Mouse (Mus musculus) liver, embryonic 11.5 days (tissue): ENCODE data around the gene Fam208b. TPM values are rescaled to one million over a fixed set of nuclear protein-coding genes. Genes with fewer than 3 reads are reported as not detected.
"Not testable (repeated sequence)": the region's sequence is repeated elsewhere in the genome, so short reads cannot be mapped to it uniquely, and the experiment has no call there.

ENCODE experiments used
- ATAC-seq: fragments of 200-750 bp; cut with Nextera tagmentation; replicated peaks from 2 replicates; pipeline ENCODE4 v1.8.0; 2017; ENCODE audit warnings: moderate number of reproducible peaks, mild to moderate bottlenecking, moderate TSS enrichment, moderate library complexity; ENCODE audit not compliant: low FRiP score
- DNase-seq: peaks from one replicate; pipeline ENCODE4 v3.0.0-alpha.2; 2017; ENCODE audit warnings: low spot score
- H3K27ac ChIP-seq: fragments of 300-500 bp; sonication (generic); 2 replicates; pipeline ENCODE4 v1.5.1; 2014; ENCODE audit warnings: mild to moderate bottlenecking, low read depth, low read length, control low read depth
- H3K27me3 ChIP-seq: fragments of 300-500 bp; sonication (generic); replicated peaks from 2 replicates; pipeline ENCODE4 v1.6.1; 2014; ENCODE audit warnings: low read length, mixed read lengths; ENCODE audit not compliant: control insufficient read depth, insufficient read depth
- H3K36me3 ChIP-seq: fragments of 300-500 bp; sonication (generic); 2 replicates; pipeline ENCODE4 v1.6.1; 2014; ENCODE audit warnings: mild to moderate bottlenecking, low read length, moderate library complexity, mixed read lengths; ENCODE audit not compliant: control insufficient read depth, insufficient read depth
- H3K4me1 ChIP-seq: fragments of 300-500 bp; sonication (generic); replicated peaks from 2 replicates; pipeline ENCODE4 v1.6.1; 2014; ENCODE audit warnings: low read length, mixed read lengths; ENCODE audit not compliant: control insufficient read depth, insufficient read depth
- H3K4me2 ChIP-seq: fragments of 300-500 bp; sonication (generic); 2 replicates; pipeline ENCODE4 v1.6.1; 2014; ENCODE audit warnings: mild to moderate bottlenecking, control low read depth, moderate library complexity
- H3K4me3 ChIP-seq: fragments of 300-500 bp; sonication (generic); 2 replicates; pipeline ENCODE4 v1.5.1; 2014; ENCODE audit warnings: low read depth, low read length, control low read depth
- H3K9ac ChIP-seq: fragments of 300-500 bp; sonication (generic); 2 replicates; pipeline ENCODE4 v1.6.1; 2014; ENCODE audit warnings: low read depth, low read length, control low read depth
- H3K9me3 ChIP-seq: fragments of 300-500 bp; sonication (generic); 2 replicates; pipeline ENCODE4 v1.6.1; 2016; ENCODE audit warnings: low read length, inconsistent platforms, mixed read lengths; ENCODE audit not compliant: control insufficient read depth
- WGBS: fragments of 180-500 bp; shearing (Covaris S2); extraction: QIAGEN DNeasy Blood & Tissue Kit; methylation state at CpG from one replicate; pipeline ENCODE4 v1.1.7; 2014; 5-methylcytosine and 5-hydroxymethylcytosine counted together
- polyA plus RNA-seq: library from polyadenylated mRNA; unstranded; fragments of >200 nt; fragmentation: Nextera tagmentation; extraction: Ambion mirVana; gene quantifications from 2 replicates; pipeline ENCODE4 v1.2.1, GENCODE M21; 2014

The Fam208b gene
- polyA plus RNA-seq, 1 experiment from 2014 or later, result 14.5 TPM

DNA sequence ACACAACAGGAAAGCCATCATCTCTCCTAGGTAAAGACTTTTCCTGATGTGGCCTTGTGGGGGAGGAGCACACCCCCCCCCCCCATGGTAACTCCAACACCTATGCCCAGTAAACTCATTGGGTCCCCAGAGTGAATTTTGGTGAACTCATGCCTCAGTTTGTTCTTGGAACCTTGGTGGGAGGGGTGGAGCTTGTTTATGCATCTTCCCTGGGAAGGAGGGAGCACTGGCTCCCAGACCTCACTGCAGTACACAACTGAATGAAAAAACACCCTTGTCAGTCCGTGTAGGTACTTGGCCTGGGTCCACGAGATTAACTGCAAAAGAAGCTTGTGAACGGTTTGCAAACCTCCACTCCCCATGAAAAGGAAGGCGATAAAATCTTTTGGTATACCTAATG is 78.5 kb downstream of the Fam208b start:
- no peak for ATAC-seq
- WGBS, result 56% methylated on average over 4 of the region's 4 CpGs
- H3K4me3 ChIP-seq, result no peak overlapping the region
- no peaks in the 10 kb centered on the region for H3K27me3 ChIP-seq
- no peaks in the 10 kb centered on the region for H3K4me1 ChIP-seq
- DNase-seq, result no peak
- H3K9ac ChIP-seq, result no peak overlapping the region
- no peak overlapping the region for H3K27ac ChIP-seq
- no peaks in the 10 kb centered on the region for H3K36me3 ChIP-seq
- no peak overlapping the region for H3K4me2 ChIP-seq
- H3K9me3 ChIP-seq, result no peaks in the 10 kb centered on the region

DNA sequence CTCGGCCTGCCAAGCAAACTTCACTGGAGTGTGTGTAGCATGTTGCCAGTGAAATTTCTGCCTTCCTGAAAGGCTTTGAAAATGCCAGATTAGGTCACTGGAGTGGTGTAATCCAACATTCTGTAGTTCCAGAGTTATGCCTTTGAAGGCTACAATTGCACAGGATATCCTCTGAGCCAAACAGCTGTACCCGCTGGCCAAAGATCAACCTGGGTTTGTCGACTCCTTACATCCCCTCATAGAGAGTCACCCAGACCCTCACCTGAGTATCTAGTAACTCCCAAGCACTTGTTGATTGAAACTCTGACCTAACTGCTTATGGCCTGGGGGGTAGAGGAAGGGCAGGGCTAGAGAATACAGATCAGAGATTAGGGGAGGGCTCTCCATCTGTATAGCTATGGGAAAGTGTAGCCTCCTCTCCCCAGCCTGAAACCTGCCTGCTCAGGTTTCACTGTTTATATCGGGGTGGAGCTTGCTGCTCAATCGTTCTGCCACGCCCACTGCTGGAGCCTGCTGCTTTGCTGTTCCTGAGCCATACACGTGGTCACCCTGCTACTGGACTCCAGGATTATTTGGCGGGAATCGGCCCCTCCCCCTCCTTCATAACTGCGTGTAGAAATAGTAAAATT is 79.1 kb downstream of the Fam208b start:
- no peaks in the 10 kb centered on the region for H3K27me3 ChIP-seq
- H3K9ac ChIP-seq, result no peak overlapping the region
- H3K27ac ChIP-seq, result no peak overlapping the region
- ATAC-seq (peak; percentile 55), DNase-seq (no peak)
- H3K4me1 ChIP-seq, result no peaks in the 10 kb centered on the region
- no peaks in the 10 kb centered on the region for H3K36me3 ChIP-seq
- no peaks in the 10 kb centered on the region for H3K9me3 ChIP-seq
- no peak overlapping the region for H3K4me3 ChIP-seq
- H3K4me2 ChIP-seq, result no peak overlapping the region
- 60% methylated on average over 10 of the region's 10 CpGs for WGBS

DNA sequence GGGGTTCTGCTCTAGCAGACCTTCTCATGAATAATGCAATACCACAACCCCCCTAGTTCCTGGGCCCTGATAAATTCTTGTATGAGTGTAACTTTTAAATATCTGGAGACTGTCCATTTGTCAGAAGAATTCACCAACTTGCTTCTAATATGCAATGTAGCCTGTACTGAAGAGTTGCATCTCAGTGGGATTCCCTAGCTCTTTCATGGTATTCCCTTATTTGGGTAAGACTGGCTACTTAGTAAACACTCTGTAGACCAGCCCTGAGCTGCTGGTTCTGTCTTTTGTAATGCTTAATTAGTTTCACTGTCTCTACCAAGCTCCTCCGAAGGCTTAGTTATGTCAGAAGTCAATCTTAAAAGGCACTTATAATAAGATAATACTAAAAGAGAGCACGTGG is 79.7 kb downstream of the Fam208b start:
- not testable (repeated sequence) for H3K27me3 ChIP-seq, H3K27ac ChIP-seq, H3K4me3 ChIP-seq, H3K36me3 ChIP-seq, H3K9ac ChIP-seq, H3K4me1 ChIP-seq, H3K9me3 ChIP-seq, ATAC-seq, H3K4me2 ChIP-seq, DNase-seq
- 74% methylated on average over 2 of the region's 2 CpGs for WGBS

DNA sequence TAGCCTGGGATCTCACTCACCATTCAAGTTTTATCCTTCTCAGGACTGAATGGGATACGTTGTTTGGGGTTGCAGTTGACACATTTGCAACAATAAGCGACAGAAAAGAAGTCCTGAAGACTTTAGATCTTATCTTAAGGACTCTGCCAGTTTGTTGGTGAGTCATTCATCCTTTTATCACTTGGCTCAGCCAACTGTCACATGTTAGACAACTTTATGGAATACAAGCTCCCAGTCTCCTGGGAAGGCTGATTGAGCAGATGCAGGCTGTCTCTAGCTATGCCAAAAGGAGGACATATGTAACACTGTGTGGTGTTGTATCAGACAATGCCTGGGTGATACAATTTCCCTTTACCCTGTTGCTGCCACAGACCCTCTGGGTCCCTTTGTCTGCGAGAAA is 80.5 kb downstream of the Fam208b start:
- Histone ChIP-seq H3K4me1 (no peaks in the 10 kb centered on the region), H3K36me3 (no peaks in the 10 kb centered on the region), H3K4me3 (no peak overlapping the region), H3K9me3 (no peaks in the 10 kb centered on the region), H3K27me3 (no peaks in the 10 kb centered on the region), H3K9ac (no peak overlapping the region), H3K27ac (no peak overlapping the region), H3K4me2 (no peak overlapping the region)
- DNase-seq (no peak), ATAC-seq (no peak)
- 65% methylated on average over 3 of the region's 3 CpGs for WGBS

DNA sequence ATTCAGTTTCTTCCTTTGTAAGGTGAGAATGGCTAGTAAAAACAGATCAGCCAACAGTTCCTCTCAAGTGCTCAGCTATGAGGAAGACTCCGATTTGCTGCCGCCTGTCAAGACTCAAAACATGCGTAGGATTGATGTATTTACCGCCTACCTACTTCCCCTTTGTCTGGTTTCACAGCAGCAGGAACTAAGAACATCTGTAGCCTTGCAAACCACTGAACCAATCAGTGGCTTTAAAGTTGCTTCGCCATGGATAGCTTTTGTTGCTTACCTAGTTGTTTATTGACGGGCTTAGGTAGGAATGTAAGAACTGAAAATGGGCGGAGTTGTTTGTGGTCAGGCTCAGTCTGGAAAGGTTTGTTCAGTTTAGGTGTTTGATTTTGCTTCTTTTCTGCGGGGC is 84.6 kb downstream of the Fam208b start:
- no peak overlapping the region for H3K27ac ChIP-seq
- H3K4me3 ChIP-seq, result no peak overlapping the region
- H3K9me3 ChIP-seq, result no peaks in the 10 kb centered on the region
- ATAC-seq (no peak), DNase-seq (no peak)
- H3K27me3 ChIP-seq, result no peaks in the 10 kb centered on the region
- no peaks in the 10 kb centered on the region for H3K4me1 ChIP-seq
- WGBS, result 52% methylated on average over 8 of the region's 8 CpGs
- H3K9ac ChIP-seq, result no peak overlapping the region
- no peak overlapping the region for H3K4me2 ChIP-seq
- H3K36me3 ChIP-seq, result no peaks in the 10 kb centered on the region

DNA sequence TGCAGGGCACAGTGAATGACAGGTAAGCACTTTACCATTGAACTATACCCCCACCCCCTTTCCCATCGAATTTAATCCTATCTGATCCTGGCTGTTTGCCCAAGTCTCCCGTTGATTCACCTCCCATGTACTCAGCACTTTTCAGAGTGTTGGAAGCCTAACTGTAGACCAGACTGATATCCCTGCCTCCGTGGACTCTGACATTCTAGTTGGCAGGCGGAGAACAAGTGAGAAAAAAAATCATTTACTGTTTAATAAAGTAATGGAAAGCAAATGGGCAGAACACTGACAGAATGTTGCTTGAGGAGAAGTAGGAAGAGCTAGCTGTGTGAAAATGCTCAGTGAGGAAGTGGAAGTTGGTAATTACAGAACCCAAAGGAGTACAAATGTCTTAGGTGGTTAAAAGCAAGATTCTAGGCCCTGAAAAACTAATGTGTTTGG is 85.3 kb downstream of the Fam208b start:
- no peak for ATAC-seq
- H3K4me3 ChIP-seq, result no peak overlapping the region
- DNase-seq, result no peak

DNA sequence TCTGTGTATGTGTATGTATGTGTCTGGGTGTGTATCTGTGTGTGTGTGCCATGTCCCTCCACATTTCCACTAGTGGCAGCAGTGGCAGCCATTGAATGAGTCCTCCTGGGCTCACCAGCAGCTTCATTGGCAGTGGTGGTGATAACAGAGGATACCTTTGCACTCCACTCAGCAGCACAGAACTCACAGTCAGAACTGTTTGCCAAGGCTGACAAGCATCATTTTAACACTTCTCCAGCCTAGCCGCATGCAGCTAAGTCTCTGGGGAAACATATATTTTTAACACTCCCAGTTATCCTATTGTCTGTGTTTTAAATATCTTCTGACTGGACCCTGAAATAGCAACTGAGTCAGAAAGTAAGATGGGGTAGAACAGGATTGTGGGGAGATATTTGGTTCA is 87.0 kb downstream of the Fam208b start:
- H3K27me3 ChIP-seq, result no peaks in the 10 kb centered on the region
- WGBS, result 88% methylated on average over 1 of the region's 1 CpGs
- no peaks in the 10 kb centered on the region for H3K9me3 ChIP-seq
- no peaks in the 10 kb centered on the region for H3K36me3 ChIP-seq
- DNase-seq (no peak), ATAC-seq (no peak)
- no peak overlapping the region for H3K27ac ChIP-seq
- H3K4me3 ChIP-seq, result no peak overlapping the region
- no peak overlapping the region for H3K9ac ChIP-seq
- no peak overlapping the region for H3K4me2 ChIP-seq
- no peaks in the 10 kb centered on the region for H3K4me1 ChIP-seq

More for the DNA sequence above, 85.3 kb downstream of the Fam208b start:
- no peaks in the 10 kb centered on the region for H3K9me3 ChIP-seq
- no peak overlapping the region for H3K4me2 ChIP-seq
- no peak overlapping the region for H3K9ac ChIP-seq
- H3K4me1 ChIP-seq, result no peaks in the 10 kb centered on the region
- no peaks in the 10 kb centered on the region for H3K27me3 ChIP-seq
- H3K27ac ChIP-seq, result no peak overlapping the region
- no peaks in the 10 kb centered on the region for H3K36me3 ChIP-seq
- 70% methylated on average over 4 of the region's 4 CpGs for WGBS

DNA sequence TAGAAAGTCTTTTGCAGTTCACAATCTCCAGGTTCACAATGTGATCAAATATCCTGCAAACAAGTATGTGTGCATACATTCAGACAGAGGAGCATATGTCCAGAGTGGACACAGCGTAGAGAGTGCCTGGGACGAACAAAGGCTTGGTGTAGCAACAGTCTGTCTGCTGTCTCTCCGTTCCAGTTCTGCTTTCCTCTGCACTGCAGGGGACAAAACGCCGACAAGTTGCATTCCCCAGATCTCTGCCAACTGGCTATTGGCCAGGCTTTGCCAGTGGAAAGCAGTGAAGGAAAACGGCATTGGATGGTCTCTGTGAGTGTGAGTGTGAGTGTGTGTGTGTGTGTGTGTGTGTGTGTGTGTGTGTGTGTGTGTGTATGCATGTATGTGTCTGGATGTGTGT is 87.4 kb downstream of the Fam208b start:
- WGBS, result 61% methylated on average over 6 of the region's 6 CpGs
- ATAC-seq, result no peak

DNA sequence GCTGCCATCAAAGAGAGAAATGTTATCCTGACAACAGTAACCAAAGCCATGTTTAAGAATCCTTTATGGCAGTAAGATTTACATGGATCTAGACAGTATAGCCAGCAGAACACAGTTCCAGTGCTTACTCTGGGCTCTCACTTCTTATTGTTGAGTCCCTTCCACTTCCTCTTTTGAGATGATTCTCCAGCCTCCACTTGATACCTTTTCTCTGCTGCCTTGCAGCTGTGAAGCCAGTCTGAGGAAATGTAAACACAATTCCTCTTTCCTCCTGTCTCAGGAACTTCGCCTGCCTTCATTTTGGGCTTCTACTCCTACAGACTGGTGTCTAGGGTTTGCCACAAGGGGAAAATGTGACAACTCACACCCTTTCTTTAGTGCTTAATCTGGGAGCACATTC is 90.9 kb downstream of the Fam208b start:
- not testable (repeated sequence) for H3K4me3 ChIP-seq, H3K9me3 ChIP-seq, H3K27ac ChIP-seq, ATAC-seq, DNase-seq, H3K4me2 ChIP-seq, H3K4me1 ChIP-seq, H3K36me3 ChIP-seq, H3K27me3 ChIP-seq, H3K9ac ChIP-seq
- WGBS, result 24% methylated on average over 1 of the region's 1 CpGs

More for the DNA sequence above, 87.4 kb downstream of the Fam208b start:
- H3K36me3 ChIP-seq, result no peaks in the 10 kb centered on the region
- H3K4me3 ChIP-seq, result no peak overlapping the region
- H3K27me3 ChIP-seq, result no peaks in the 10 kb centered on the region
- no peaks in the 10 kb centered on the region for H3K4me1 ChIP-seq
- DNase-seq, result no peak
- H3K9ac ChIP-seq, result no peak overlapping the region
- H3K4me2 ChIP-seq, result no peak overlapping the region
- no peaks in the 10 kb centered on the region for H3K9me3 ChIP-seq
- no peak overlapping the region for H3K27ac ChIP-seq
